Mouse (Mus musculus): ENCODE measurements at regions not wholly inside any gene's neighbourhood (a gene's known extent, or its start where the extent isn't known, plus 50 kb on each side); places are given as distances from the start of the nearest gene placed in this dataset.

DNA sequence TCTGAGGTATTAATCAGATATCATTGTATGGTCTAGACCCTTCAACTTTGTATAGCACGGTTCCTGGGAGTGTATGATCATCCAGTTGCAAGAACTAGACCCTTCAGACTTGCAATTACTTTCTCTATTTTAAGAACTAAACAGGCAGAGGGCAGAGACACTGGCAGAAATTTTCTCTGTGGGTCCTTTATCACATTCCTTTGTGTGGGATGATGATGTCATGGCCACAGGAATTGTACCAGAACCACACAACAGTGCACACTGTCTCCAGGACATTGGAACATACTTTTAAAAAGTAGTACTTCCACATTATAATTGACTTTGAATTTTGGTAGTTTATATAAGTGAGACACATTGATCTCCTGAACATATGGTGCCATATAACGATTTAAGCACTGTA is 674.2 kb downstream of the Rfpl4b start:
- 86% methylated on average over 2 of the region's 2 CpGs for whole genome bisulfite sequencing
- H3K27ac ChIP-seq (replicated peaks), result no peak overlapping the region
- H3K4me1 ChIP-seq (replicated peaks), result no peaks in the 10 kb centered on the region
- no peak overlapping the region for H3K4me2 ChIP-seq
- no peaks in the 10 kb centered on the region for H3K36me3 ChIP-seq
- H3K4me3 ChIP-seq, result no peak overlapping the region
- H3K9me3 ChIP-seq, result no peaks in the 10 kb centered on the region
- H3K9ac ChIP-seq, result no peak overlapping the region
- H3K27me3 ChIP-seq, result no peaks in the 10 kb centered on the region
- ATAC-seq (ENCODE audit: low read depth), result no peak

DNA sequence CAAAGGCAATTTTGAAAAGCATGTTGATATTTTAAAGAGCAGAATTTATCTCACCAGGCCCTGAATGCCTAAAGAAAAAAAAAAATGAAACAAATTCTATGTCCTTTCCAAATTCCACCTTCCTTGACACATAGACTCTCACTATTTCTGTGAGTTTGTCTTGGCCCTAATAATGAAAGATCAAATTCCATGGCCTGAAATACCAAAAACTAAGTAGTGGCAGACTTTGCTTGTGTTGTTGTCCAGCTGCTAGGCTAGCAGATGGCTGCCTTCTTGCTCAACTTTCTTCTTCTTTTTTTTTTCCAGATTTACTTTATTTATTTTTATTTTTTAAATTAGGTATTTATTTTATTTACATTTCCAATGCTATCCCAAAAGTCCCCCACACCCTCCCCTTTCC is 682.4 kb downstream of the Rfpl4b start:
- ATAC-seq (ENCODE audit: low read depth), result no peak
- no peak overlapping the region for H3K4me2 ChIP-seq
- no peaks in the 10 kb centered on the region for H3K9me3 ChIP-seq
- no peak overlapping the region for H3K27ac ChIP-seq (replicated peaks)
- H3K36me3 ChIP-seq, result no peaks in the 10 kb centered on the region
- H3K9ac ChIP-seq, result no peak overlapping the region
- H3K4me1 ChIP-seq (replicated peaks), result no peaks in the 10 kb centered on the region
- no peak overlapping the region for H3K4me3 ChIP-seq
- H3K27me3 ChIP-seq, result no peaks in the 10 kb centered on the region

DNA sequence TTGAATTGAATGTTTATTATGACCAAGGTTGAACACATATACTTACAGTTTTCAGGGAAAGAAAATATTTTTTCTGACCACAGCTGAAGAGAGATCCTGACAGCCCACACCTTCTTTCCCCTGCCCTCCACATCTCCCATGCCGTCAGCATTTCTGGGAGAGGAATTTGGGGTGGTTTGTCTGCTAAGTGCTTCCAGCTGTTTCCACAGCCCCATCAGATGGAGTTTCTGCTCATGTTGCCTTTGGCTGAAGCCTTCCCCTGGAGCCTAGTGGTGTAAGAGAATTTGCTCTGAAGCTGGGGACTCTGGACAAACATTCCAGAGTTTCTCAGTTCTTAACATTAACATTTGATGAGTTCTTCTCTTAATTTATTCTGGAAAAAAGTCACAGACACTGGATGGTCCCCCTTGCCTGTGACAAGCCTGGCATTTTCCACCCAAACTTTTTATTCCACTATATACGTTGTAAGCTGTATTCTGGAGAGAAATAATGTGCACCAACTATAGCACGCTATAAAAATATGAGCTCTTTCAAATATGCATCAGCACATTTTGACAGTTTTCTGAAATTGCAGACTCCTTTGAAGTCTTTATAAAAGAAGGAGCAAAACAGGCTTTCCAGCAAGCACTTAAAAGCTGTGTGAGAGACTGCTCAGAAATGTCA is 699.5 kb downstream of the Rfpl4b start:
- no peak overlapping the region for H3K4me3 ChIP-seq
- no peaks in the 10 kb centered on the region for H3K36me3 ChIP-seq
- H3K27ac ChIP-seq (replicated peaks), result no peak overlapping the region
- WGBS, result 81% methylated on average over 3 of the region's 3 CpGs
- no peak overlapping the region for H3K9ac ChIP-seq
- no peaks in the 10 kb centered on the region for H3K9me3 ChIP-seq
- ATAC-seq (ENCODE audit: low read depth), result no peak
- no peaks in the 10 kb centered on the region for H3K4me1 ChIP-seq (replicated peaks)
- no peaks in the 10 kb centered on the region for H3K27me3 ChIP-seq
- no peak overlapping the region for H3K4me2 ChIP-seq

DNA sequence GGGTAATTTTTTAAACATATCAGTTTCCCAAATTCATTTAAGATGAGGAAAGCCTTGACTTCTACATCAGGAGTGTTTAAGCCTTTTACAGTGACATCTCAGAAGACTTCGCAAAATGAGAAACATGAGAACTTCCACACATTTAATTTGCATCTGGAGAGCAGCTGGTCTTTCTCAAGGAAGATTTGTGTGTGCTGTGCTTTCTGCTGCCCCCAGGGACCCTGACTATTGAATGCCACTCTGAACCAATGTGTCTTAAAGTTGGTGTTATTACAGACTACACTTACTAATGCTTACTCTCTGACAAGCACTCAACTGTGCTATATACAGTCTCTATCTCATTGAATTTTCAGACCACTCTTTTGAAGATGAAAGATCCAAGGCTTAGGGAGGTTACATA is 703.0 kb downstream of the Rfpl4b start:
- Histone ChIP-seq H3K9ac (no peak overlapping the region), H3K36me3 (no peaks in the 10 kb centered on the region), H3K27ac (replicated peaks) (no peak overlapping the region), H3K4me2 (no peak overlapping the region), H3K27me3 (no peaks in the 10 kb centered on the region), H3K9me3 (no peaks in the 10 kb centered on the region), H3K4me3 (no peak overlapping the region), H3K4me1 (replicated peaks) (no peaks in the 10 kb centered on the region)
- ATAC-seq (ENCODE audit: low read depth), result no peak
- WGBS, result 83% methylated on average over 1 of the region's 1 CpGs

DNA sequence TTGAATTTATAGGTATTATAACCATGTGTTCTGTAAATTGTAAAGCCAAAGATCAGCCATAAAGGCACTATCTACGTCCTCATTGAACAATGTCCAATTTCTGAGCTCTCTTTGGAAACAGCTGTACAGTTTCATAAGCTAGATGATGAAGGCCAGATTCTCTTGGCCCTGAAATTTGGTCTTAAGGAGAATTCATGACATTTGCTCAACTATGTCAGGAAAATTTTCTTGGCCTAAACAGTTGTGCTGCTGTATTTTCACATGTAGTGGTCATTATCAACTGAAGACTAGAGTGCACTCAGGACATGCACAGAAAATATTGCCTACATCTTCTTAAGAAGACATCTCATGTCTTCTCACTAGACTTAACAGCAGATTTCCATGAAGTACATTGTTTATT is 705.1 kb downstream of the Rfpl4b start:
- Histone ChIP-seq H3K27me3 (no peaks in the 10 kb centered on the region), H3K27ac (replicated peaks) (no peak overlapping the region), H3K36me3 (no peaks in the 10 kb centered on the region), H3K4me3 (no peak overlapping the region), H3K4me2 (no peak overlapping the region), H3K9me3 (no peaks in the 10 kb centered on the region), H3K9ac (no peak overlapping the region), H3K4me1 (replicated peaks) (no peaks in the 10 kb centered on the region)
- ATAC-seq (ENCODE audit: low read depth), result no peak
- WGBS, result 84% methylated on average over 1 of the region's 1 CpGs

DNA sequence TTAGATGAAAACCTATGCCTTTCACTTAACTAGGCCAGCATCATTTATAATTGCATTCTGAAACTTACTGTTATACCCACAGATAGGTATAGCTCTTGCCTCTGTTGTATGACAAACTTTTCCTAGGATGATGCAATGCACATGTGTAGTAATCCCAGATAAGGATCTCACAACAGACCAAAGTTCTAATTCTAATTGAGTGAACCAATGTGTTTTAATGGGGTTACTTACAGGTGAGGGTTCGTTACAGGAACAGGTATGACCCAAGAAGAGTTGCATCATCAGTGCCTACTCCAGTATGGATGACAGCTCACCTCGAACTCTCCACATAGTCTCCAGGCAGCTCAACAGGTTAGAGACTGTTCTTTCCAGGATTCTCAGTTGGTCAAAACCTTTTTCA is 707.4 kb downstream of the Rfpl4b start:
- Histone ChIP-seq H3K27me3 (no peaks in the 10 kb centered on the region), H3K4me3 (no peak overlapping the region), H3K9me3 (no peaks in the 10 kb centered on the region), H3K36me3 (no peaks in the 10 kb centered on the region), H3K27ac (replicated peaks) (no peak overlapping the region), H3K9ac (no peak overlapping the region), H3K4me1 (replicated peaks) (no peaks in the 10 kb centered on the region), H3K4me2 (no peak overlapping the region)
- ATAC-seq (ENCODE audit: low read depth), result no peak
- 83% methylated on average over 2 of the region's 2 CpGs for WGBS

DNA sequence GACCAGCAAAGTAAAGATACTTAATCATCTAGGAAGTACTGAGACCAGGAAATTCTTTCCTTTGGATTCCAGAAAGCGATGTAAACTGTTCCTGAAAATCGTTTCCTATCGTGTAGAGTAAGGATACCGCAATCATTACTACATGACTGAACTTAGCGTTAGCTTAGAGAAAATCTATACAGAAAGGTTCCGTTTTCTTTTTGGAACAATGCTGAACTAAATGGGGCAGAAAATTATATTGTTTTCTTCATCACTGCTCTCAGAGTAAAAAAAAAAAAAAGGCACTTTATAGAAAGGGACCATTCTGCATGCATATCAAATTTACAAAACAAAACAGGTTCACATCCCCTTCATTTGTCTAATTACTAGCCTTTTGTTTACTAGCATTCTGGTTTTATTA is 713.0 kb downstream of the Rfpl4b start:
- H3K4me1 ChIP-seq (replicated peaks), result no peaks in the 10 kb centered on the region
- H3K27me3 ChIP-seq, result no peaks in the 10 kb centered on the region
- ATAC-seq (ENCODE audit: low read depth), result no peak
- no peaks in the 10 kb centered on the region for H3K36me3 ChIP-seq
- 52% methylated on average over 6 of the region's 6 CpGs for WGBS
- no peaks in the 10 kb centered on the region for H3K9me3 ChIP-seq
- no peak overlapping the region for H3K9ac ChIP-seq
- H3K4me2 ChIP-seq, result no peak overlapping the region
- H3K4me3 ChIP-seq, result no peak overlapping the region
- H3K27ac ChIP-seq (replicated peaks), result no peak overlapping the region

DNA sequence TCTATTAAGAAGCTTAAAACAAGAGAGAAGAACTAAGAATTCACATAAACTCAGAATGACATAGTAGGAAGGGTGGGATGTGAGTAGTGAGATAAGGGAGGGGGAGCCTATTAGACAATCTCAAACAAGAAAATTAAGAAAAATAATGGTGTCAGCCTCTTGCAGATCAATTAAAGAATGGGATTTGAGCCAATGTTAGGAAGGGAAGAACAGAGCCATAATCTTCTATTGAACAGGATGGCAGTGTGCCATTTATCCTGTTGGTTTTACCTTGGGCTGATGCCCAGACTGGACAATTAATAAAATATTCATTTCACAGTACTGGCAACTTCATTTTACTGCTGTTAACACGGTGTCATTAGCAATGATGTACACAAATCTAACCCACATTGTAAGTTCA is 718.0 kb downstream of the Rfpl4b start:
- 44% methylated on average over 1 of the region's 1 CpGs for WGBS
- Histone ChIP-seq H3K27me3 (no peaks in the 10 kb centered on the region), H3K9me3 (no peaks in the 10 kb centered on the region), H3K36me3 (no peaks in the 10 kb centered on the region), H3K4me3 (no peak overlapping the region), H3K9ac (no peak overlapping the region), H3K4me2 (no peak overlapping the region), H3K27ac (replicated peaks) (no peak overlapping the region), H3K4me1 (replicated peaks) (no peaks in the 10 kb centered on the region)
- no peak for ATAC-seq (ENCODE audit: low read depth)

DNA sequence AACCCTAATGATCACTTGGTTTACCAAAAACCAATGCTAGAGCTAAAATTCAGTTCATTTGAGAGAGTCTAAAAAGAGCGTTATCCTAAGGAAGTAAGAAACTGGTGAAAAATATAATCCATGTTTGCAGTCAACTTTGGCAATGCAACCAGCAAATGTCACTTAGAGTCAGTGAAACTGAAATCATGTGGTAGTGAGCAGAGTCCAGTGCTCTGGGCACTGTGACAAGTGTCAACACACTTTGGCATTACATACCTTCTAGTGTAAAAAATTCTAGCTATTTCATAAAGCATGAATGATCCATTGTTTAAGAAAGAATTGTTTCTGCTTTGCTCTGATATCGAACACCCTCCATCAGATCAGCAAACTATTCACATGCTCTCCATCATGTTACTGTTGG is 743.1 kb downstream of the Rfpl4b start:
- Histone ChIP-seq H3K4me1 (replicated peaks) (no peaks in the 10 kb centered on the region), H3K27ac (replicated peaks) (no peak overlapping the region), H3K9me3 (no peaks in the 10 kb centered on the region), H3K9ac (no peak overlapping the region), H3K4me3 (no peak overlapping the region), H3K36me3 (no peaks in the 10 kb centered on the region), H3K27me3 (no peaks in the 10 kb centered on the region), H3K4me2 (no peak overlapping the region)
- 87% methylated on average over 2 of the region's 2 CpGs for WGBS
- no peak for ATAC-seq (ENCODE audit: low read depth)

DNA sequence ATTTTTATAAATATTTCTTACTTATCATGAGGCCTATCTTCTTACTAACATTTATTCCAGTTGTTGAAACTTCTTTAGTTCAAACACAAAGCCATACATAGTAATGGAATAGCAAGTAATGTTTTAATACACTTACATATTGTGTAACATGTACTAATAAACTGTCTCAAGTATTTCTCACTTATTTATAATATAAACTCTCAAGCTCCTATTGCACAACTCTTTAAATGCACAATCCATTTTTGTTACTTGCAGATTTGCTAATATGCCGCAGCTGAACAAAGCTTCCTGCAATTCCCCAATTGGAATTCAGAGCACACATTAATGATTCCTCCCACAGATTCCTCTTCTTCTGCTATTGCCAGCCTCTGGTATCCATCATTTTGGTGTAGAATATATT is 749.2 kb downstream of the Rfpl4b start:
- WGBS, result 83% methylated on average over 1 of the region's 1 CpGs

DNA sequence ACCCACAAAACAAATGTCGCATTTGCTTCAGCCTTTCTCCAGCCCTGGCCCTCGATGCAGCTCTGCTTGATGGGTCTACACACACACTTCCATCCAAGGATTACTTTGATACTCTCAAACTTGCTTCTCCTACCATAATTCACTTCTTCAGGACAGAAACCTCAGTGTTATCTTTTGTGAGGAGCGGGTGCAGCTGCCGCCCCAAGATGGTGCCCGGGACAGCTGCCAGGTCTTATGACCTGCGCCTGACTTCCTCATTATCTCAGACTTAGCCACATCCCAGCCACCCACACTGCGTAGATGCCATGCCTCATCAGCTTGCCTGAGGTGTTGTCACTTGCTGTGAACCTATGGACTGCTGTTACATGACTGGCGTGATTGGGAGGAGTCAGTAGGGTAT is 762.5 kb downstream of the Rfpl4b start:
- Histone ChIP-seq H3K9me3 (peaks cover 17% of the 10 kb centered on the region), H3K4me2 (no peak overlapping the region), H3K27me3 (no peaks in the 10 kb centered on the region), H3K27ac (replicated peaks) (no peak overlapping the region), H3K36me3 (no peaks in the 10 kb centered on the region), H3K4me3 (no peak overlapping the region), H3K4me1 (replicated peaks) (no peaks in the 10 kb centered on the region), H3K9ac (no peak overlapping the region)
- 83% methylated on average over 8 of the region's 8 CpGs for WGBS
- ATAC-seq (ENCODE audit: low read depth), result no peak

More for the DNA sequence above, 749.2 kb downstream of the Rfpl4b start:
- H3K9ac ChIP-seq, result no peak overlapping the region
- no peaks in the 10 kb centered on the region for H3K36me3 ChIP-seq
- no peak for ATAC-seq (ENCODE audit: low read depth)
- H3K27me3 ChIP-seq, result no peaks in the 10 kb centered on the region
- H3K9me3 ChIP-seq, result no peaks in the 10 kb centered on the region
- H3K4me1 ChIP-seq (replicated peaks), result no peaks in the 10 kb centered on the region
- no peak overlapping the region for H3K27ac ChIP-seq (replicated peaks)
- no peak overlapping the region for H3K4me3 ChIP-seq
- H3K4me2 ChIP-seq, result no peak overlapping the region

DNA sequence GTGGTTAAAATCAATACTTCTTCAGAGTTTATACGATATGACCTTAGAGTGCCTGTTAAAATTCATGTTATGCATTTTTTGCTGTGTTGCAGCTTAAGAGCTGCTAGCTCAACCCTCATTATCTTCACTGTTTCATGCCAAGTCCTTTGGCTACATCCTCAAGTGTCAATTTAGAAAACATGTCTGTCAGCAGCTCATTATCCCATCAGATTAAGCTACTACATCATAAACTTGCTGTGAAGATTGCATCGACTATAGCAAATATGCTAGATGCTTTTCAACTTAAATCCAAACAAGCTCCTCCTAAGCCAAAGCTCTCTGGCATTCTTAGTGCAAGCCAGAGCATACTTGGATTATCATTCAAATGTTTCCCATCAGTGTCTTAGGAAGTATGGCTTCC is 811.1 kb downstream of the Rfpl4b start:
- Histone ChIP-seq H3K9me3 (no peaks in the 10 kb centered on the region), H3K4me3 (no peak overlapping the region), H3K4me1 (replicated peaks) (no peaks in the 10 kb centered on the region), H3K36me3 (no peaks in the 10 kb centered on the region), H3K4me2 (no peak overlapping the region), H3K9ac (no peak overlapping the region), H3K27me3 (no peaks in the 10 kb centered on the region), H3K27ac (replicated peaks) (no peak overlapping the region)
- ATAC-seq (ENCODE audit: low read depth), result no peak
- WGBS, result 95% methylated on average over 2 of the region's 2 CpGs

DNA sequence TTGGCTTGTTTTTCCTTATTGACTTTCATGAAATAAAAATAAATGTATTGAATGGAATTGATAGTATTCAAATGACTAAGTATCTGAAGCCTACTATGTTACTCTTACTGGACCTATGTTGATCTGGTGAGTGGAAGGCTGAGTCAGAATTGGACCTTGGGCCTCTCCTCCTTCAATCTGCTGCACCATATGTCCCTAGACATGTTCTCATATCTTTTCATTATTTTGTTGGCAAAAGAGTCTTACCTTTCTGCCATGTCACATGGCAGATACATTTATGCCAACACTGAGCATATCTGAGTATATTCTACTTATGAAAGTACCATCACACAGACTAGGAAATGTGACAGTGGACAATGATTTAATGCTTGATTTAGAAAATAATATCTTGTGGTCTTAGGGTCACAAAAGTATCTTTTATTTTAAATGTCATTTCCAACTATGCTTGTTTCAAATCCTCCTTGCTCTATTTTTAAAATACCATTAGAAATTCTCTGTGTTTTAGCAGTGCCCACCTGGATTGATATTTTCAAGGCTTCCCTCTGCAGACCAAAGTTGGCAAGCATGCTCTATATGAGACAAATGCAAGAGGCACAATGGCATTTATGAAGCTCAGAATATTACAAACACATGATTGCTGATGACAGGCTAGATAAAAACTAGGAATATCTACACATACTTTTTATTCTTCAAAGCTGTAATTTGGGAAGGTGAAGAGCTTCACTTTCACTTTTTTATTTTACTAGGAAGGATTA is 825.7 kb downstream of the Rfpl4b start:
- H3K36me3 ChIP-seq, result no peaks in the 10 kb centered on the region
- H3K4me2 ChIP-seq, result no peak overlapping the region
- H3K27ac ChIP-seq (replicated peaks), result no peak overlapping the region
- H3K27me3 ChIP-seq, result no peaks in the 10 kb centered on the region
- H3K9me3 ChIP-seq, result no peaks in the 10 kb centered on the region
- no peaks in the 10 kb centered on the region for H3K4me1 ChIP-seq (replicated peaks)
- no peak for ATAC-seq (ENCODE audit: low read depth)
- H3K4me3 ChIP-seq, result no peak overlapping the region
- no peak overlapping the region for H3K9ac ChIP-seq
